Mouse (Mus musculus) adrenal gland, postnatal 14 days (tissue): ENCODE data around the gene Crhr1. TPM values are rescaled to one million over a fixed set of nuclear protein-coding genes. Genes with fewer than 3 reads are reported as not detected.

Experiments used
- DNase-seq: peaks from one replicate; pipeline ENCODE4 v3.0.0; 2021; ENCODE audit warnings: mixed read lengths
- long read RNA-seq, 2 experiments: library from polyadenylated mRNA; stranded (forward); transcript quantifications; one replicate each; pipeline ENCODE4 v2.0.0; 2021
- total RNA-seq: library from RNA; stranded (reverse); gene quantifications from 2 replicates; pipeline ENCODE4 v1.2.3, GENCODE M21; 2021

Crhr1 gene
- total RNA-seq = 0.15 TPM in 1 of 2 replicates, not detected in the other
- long read RNA-seq, experiment 1 = 0 reads
- long read RNA-seq, experiment 2 = 0 reads

- peak; percentile 37 for DNase-seq
Measured at GRCm38 (mm10) chr11:104132580-104133441, at the start of gene Crhr1. Gene Crhr1, plus strand, starts transcription at chr11:104132855.

- no peak for DNase-seq
Measured at GRCm38 (mm10) chr11:104083248-104083647, 49.4 kb upstream of the Crhr1 start.

GRCm38 (mm10) chr11:104083716-104084115, 48.9 kb upstream of the Crhr1 start:
- DNase-seq = no peak

GRCm38 (mm10) chr11:104088519-104088918, 44.1 kb upstream of the Crhr1 start:
- no peak for DNase-seq

- DNase-seq = peak; percentile 38
Measured at GRCm38 (mm10) chr11:104090769-104091168, 41.9 kb upstream of the Crhr1 start.

- no peak for DNase-seq
Measured at GRCm38 (mm10) chr11:104095151-104095550, 37.5 kb upstream of the Crhr1 start.

- DNase-seq = no peak
Measured at GRCm38 (mm10) chr11:104096536-104096935, 36.1 kb upstream of the Crhr1 start.

- DNase-seq = no peak
Measured at GRCm38 (mm10) chr11:104099542-104099941, 33.1 kb upstream of the Crhr1 start.

- no peak for DNase-seq
Measured at GRCm38 (mm10) chr11:104102641-104103040, 30.0 kb upstream of the Crhr1 start.

- peak; percentile 21 for DNase-seq
Measured at GRCm38 (mm10) chr11:104106329-104106728, 26.3 kb upstream of the Crhr1 start.

- DNase-seq = no peak
Measured at GRCm38 (mm10) chr11:104106969-104107368, 25.7 kb upstream of the Crhr1 start.

GRCm38 (mm10) chr11:104110366-104110765, 22.3 kb upstream of the Crhr1 start:
- peak; percentile 27 for DNase-seq

GRCm38 (mm10) chr11:104111851-104112250, 20.8 kb upstream of the Crhr1 start:
- no peak for DNase-seq

- no peak for DNase-seq
Measured at GRCm38 (mm10) chr11:104113699-104114098, 19.0 kb upstream of the Crhr1 start.

- DNase-seq = peak; percentile 94
Measured at GRCm38 (mm10) chr11:104114690-104115089, 18.0 kb upstream of the Crhr1 start.

- DNase-seq = peak; percentile 20
Measured at GRCm38 (mm10) chr11:104118356-104118755, 14.3 kb upstream of the Crhr1 start.

GRCm38 (mm10) chr11:104122966-104123365, 9.7 kb upstream of the Crhr1 start:
- DNase-seq = no peak

- no peak for DNase-seq
Measured at GRCm38 (mm10) chr11:104123479-104123878, 9.2 kb upstream of the Crhr1 start.

- no peak for DNase-seq
Measured at GRCm38 (mm10) chr11:104124582-104124981, 8.1 kb upstream of the Crhr1 start.

- DNase-seq = no peak
Measured at GRCm38 (mm10) chr11:104129466-104129865, 3.2 kb upstream of the Crhr1 start.

- no peak for DNase-seq
Measured at GRCm38 (mm10) chr11:104130721-104131647, 1.7 kb upstream of the Crhr1 start.

GRCm38 (mm10) chr11:104131756-104132155, 899 bp upstream of the Crhr1 start:
- DNase-seq = peak; percentile 64
